Mouse (Mus musculus) neutrophil, adult 83 days (primary cell): Measurements from ENCODE around the gene Ccdc58. TPM values are rescaled to one million over a fixed set of nuclear protein-coding genes. Genes with fewer than 3 reads are reported as not detected.

Experiments used
- total RNA-seq, 2 experiments: library from RNA; stranded (reverse); gene quantifications; one replicate each; pipeline ENCODE4 v1.2.4; 2023

The Ccdc58 gene
- total RNA-seq: 10 to 100 TPM; 11.9 to 12.3 TPM

GRCm38 (mm10) chr16:36071450-36072379, at the start of gene Ccdc58, which contains the start of gene Fam162a:
Ccdc58 (plus strand) TSS chr16:36071685.
Fam162a (minus strand) TSS chr16:36071594.

GRCm38 (mm10) chr16:36040640-36041624, 30.6 kb upstream of the Ccdc58 start, which contains the start of gene Wdr5b:
Wdr5b (plus strand) TSS chr16:36041190.

GRCm38 (mm10) chr16:36131141-36131540, 59.7 kb downstream of the Ccdc58 start, which contains the start of gene Csta1:
Csta1 (minus strand) TSS chr16:36131241.

Other genes starting within 250 kb of the Ccdc58 start
- gene Parp14, start 200.1 kb upstream of the Ccdc58 start, total RNA-seq: 10 to 100 TPM; 20.7 to 28.0 TPM
- 10 to 100 TPM; 21.9 to 23.9 TPM for gene Parp9, start 133.2 kb upstream of the Ccdc58 start, total RNA-seq
- 10 to 100 TPM; 19.4 to 21.5 TPM for gene Dtx3l, start 132.5 kb upstream of the Ccdc58 start, total RNA-seq
- gene Kpna1, start 92.9 kb upstream of the Ccdc58 start, total RNA-seq: 10 to 100 TPM; 34.2 to 34.9 TPM
- gene Wdr5b, start 30.5 kb upstream of the Ccdc58 start, total RNA-seq: 1 to 10 TPM; 5.2 to 5.6 TPM
- 10 to 100 TPM; 19.6 to 23.4 TPM for gene Fam162a, start 91 bp upstream of the Ccdc58 start, total RNA-seq
- not detected for gene Csta1, start 59.6 kb downstream of the Ccdc58 start, total RNA-seq
- 10 to 100 TPM; 40.7 to 52.0 TPM for gene Stfa2l1, start 85.1 kb downstream of the Ccdc58 start, total RNA-seq
- 10 to 100 TPM; 18.7 to 20.8 TPM for gene Gm5483, start 112.5 kb downstream of the Ccdc58 start, total RNA-seq
- gene Gm5416, start 138.7 kb downstream of the Ccdc58 start, total RNA-seq: 1 to 10 TPM in 1 of 2 experiments, not detected in 1; 2.2 TPM
- gene 2010005H15Rik, start 149.8 kb downstream of the Ccdc58 start, total RNA-seq: not detected
- 1 to 10 TPM; 3.7 to 5.5 TPM for gene Stfa1, start 205.3 kb downstream of the Ccdc58 start, total RNA-seq